Mouse (Mus musculus): ENCODE results near the gene D630003M21Rik.

Gene D630003M21Rik

DNA sequence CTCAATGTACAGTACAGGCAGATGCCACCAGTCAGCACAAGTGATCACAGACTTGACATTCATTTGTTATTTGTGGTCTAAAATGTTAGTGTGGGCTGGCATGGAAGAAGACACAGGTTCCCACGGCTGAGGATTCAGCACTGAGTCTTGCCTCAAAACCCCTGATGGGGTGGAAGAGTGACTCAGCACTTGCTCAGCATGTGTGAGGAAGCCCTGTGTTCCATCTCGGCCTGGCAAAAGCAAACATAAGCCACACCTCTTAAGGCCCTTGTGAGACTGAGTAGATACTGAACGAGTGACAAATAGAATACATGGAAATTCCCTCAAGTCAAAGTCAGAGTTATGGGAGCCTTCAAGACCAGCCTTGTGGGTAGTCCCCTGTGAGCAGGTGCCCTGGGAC lies 4.1 kb upstream of the D630003M21Rik start:
- DNase-seq = no peak

DNA sequence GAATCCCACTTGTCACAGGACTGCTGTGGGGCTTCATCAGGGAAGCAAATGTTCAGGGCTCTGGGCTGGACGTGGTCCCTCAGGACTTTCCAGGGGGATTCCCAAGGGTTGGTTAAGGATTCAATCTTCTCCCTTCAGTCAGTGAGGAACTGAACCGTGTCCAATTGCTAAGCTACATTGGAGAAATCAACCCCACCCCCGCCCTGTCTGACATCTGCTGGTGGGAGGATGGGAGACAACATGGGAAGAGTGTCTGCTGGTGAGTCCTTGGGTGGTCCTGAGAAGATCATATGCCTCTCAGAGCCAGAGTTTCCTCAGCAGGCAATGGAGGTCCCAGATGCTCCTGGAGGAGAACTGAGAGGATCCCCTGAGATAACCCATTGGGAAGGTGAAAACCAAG lies 3.4 kb upstream of the D630003M21Rik start:
- DNase-seq = no peak

DNA sequence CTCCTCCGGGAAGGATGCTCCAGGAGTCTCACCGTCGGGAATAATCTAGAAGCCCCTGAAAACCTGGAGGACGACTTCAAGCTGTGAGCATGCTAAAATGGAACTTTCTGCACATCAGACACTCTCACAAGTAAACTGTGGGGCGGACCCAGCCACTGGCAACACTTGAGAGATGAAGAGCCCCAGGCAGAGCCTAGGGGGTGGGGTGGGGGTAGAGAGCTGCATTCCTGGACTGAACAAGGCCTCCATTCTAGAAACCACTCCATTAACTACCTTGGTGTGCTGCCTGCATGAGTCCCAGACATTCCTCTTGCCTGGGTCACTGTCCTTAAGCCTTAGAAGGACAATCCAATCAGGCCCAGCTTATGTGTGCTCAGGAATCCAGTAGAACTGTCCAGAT lies 2.0 kb upstream of the D630003M21Rik start:
- DNase-seq = no peak

DNA sequence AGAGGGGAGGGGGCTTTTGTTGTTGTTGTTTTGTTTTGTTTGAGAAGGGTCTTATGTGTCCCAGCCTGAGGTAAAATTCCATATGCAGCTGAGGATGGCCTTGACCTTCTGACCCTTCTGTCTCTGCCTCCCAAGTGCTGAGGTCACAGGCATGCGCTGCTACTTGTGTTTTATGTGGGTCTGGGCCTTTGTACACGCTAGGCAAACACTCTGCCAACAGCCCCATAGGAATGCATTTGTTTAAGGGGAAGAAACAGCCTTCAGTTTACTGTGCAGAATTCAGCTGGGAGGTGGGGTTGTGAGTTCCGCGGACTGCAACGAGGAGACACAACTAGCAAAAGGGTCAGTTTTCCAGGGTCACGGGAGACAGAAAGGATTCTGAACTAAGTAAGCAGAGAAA lies 1.6 kb upstream of the D630003M21Rik start:
- DNase-seq = no peak

DNA sequence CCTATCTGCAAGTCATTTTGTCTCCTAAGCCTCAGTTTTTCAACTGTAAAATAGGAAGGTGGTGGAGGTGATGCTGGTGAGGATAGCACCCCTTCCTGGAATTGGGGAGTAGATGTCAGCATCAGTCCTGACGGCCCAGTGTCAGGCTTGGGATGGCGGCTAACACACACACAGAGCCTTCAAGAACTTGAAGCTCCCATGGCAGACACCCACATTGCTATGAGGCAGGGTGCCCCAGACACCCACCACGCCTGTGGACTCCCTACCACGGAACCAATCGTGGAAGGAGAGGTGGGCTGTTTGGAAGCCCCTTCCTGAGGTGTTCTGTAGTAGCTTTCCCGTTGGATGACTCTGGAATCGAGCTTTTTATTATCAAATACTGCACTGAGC lies 476 bp upstream of the D630003M21Rik start:
- DNase-seq = no peak

DNA sequence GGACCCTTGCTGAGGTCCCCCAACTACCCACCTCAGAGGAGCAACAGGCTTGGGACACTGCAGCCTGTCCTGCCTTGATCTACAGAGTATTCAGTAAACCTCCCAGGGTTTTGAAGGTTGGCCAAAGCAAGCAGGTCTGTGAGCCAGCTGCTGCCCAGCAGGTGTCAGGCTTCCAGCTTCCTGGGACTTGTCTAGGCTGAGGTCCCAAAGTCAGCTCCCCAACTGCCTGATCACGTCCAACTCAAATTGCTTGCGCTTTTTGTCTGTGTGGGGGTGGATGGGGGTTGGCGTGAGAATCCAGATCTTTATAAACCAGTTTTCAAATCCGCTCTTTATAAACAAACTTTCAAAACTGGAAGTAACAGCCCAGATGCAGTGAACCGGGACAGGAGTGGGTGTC lies 3.7 kb downstream of the D630003M21Rik start:
- DNase-seq = no peak

DNA sequence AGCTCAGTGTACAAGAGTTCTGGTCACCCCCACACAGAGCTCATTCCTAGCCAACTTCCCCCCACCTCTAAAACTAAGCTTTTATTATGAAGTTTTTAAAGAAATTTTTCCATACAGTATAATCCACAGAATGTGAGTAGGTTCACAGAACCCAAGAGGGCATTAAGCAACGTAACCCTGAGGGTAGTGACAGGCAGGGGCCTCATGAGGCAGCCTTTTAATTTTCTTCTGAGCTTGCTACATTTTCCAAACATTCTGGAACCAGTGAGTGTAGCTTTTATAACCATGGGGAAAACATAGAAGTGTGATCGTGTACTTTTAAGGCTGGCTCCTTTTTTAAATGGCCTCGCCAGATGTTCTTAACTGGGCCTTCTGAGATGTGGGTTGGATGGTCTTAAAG lies 5.5 kb downstream of the D630003M21Rik start:
- DNase-seq = no peak

DNA sequence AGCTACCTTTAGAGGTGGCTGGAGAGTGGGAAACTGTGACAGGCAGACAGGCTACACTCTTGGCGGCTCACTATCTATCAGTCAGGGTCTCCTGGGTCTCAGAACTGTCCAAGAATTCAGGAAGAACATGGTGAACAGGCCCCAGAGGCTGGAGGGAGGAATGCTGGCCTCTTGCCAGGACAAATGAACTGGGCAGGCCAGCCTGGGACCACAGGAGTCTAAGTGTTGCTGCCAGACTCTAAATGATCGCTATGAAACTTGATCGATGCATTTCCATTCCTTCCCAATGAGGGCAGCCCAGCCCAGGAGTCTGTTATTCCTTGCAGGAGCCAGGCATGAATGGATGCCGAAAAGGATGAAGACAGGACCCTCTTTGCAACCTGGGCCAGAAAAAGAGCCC lies 6.4 kb downstream of the D630003M21Rik start:
- no peak for DNase-seq

DNA sequence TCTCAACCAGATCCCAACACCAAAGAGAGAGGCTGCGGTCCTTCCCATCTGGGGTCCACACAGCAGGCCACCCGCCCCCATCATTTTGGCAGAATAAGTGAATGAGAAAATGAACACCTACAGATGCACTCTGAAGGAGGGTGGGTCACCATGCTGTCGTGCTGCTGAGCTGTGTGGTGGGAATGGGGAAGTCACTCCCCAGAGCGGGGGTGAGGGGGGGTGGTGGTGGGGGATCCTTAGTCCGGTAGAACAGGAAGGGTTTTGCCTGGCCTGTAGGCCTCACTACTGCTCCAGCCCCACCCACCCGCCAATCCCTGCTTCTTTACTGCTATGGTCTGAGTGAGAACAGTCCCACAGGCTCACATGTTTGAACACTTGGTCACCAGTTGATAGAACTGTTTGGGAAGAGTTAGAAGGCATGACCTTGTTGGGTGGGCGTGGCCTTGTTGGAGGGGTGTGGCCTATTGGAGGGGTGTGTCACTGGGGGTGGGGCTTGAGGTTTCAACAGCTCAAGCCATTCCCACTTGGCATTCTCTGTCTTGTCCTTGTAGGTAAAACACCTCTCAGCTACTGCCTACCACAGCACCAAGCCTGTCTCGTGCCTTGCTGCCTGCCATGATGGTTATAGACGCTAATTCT lies 7.5 kb downstream of the D630003M21Rik start:
- no peak for DNase-seq

DNA sequence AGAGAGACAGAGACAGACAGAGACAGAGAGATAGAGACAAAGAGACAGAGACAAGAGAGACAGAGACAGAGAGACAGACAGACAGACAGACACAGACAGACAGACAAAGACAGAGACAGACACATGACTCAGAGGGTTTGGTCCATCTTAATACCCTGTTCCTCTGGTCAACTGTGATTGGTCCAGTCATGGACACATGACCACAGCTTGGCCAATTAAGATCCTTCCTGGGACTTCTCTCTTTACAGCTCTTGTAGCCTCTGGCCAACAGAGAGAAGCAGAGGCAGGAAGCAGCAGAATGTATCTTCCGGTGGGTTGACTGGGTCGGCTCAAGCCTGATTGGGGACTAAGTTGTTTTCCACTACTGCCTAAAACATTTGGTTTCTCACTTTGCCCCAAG lies 9.5 kb downstream of the D630003M21Rik start:
- no peak for DNase-seq

DNA sequence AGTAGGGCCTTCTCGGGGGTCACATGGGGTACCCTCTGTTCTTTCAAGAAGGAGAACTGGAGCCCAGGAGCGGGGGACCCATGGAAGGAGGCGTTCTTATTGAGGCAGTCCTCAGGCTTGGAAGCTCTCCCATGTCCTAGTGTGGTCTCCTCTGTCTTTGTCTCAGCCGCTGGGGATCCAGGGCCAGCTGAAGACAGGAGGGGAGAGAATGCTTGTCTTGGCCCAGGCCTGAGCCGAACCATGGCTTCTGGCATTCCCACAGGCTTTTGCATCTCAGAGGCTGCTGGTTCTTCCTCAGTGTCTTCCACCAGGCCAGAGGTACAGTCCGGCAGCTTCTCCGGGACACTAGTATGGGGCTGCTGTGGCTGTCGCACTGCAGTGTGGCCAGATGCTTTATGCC lies 12.5 kb downstream of the D630003M21Rik start:
- DNase-seq = no peak

DNA sequence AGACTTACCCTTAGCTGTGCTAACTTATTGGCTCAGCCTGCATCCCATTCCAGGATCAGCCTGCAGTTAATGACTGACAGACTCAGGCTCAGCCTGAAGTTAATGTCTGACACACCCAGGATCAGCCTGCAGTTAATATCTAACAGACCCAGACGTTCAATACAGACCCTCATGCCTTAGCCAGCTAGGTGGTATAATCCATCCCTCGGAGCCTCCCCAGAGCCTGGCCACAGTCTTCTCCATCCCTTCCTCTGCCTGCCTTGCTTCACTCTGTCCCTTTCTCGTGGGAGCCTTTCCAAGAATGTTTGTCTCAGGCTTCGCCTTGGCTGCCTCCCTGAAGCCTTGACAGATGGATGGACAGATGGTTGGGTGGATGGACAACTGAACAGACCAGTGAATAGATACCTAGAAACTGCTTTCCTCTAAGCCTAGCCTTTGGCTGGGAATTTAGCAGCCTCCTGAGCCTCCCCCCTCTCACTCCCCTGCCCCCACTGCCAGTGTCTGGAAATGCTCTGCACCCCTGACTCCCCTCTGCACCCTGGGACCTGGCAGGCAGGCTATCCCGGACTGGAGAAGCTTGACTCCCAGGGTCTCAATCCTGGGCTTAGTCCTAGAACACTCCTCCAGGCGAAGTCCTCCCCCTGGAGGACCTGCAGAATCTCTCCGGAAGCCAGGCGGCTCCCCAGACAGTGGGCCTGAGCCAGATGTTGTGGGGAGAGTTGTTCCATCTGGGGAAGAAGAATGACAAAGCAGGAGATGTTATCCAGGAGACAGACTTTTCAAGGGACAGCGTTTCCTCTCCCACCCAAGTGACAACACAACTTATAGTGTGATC lies 13.5 kb downstream of the D630003M21Rik start:
- peak; percentile 88 to 96 for DNase-seq

DNA sequence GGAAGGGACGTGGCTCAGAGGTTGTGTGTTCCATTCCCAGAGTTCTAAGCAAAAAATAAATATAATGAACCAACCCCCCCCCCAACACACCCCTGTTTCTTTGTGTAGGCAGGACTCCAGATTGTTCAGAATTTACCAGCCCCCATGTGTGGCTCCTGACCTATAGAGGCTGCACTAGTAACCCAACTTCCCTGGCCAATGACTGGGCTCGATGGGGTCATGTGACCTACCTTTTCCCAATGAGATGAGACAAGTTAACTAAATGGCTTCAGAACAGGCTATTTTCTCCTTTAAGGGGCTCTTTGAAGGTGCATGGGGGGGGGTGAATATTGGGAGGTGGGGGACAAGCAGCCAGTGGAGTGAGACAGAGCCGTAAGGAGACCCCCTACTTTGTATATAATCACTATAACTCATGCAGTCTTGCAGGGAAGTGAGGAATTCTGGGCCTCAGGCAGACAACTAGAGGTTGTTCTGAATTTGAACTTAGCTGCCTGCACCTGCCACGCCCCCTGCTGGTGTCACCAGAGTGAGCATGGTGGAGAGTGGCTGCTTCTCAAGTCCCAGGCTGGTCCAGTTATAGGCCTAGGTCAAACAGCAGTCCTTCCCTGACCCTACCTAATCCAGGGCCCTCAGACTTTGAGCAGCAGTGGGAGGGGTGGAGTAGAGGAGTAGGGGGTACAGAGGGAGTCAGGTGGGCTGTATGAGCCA lies 17.1 kb downstream of the D630003M21Rik start:
- DNase-seq = peak in 1 of 2 experiments; percentile 31

DNA sequence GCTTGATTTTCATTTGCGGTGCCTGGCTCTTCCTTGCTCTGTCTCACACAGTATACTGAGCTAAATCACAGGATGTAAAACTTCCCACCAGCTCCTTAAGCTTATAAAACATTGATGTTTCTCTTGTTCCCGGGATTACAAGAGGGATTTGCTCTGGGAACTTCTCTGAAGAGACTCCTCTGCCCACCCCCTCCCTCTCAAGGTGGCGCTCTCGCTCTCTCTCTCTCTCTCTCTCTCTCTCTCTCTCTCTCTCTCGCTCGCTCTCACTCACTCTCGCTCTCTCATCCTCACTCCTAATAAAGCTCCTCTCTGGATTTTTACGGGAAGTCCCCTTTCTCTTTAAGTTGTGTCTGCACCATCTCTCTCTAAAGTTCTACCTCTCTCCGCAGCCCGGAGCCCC lies 18.1 kb downstream of the D630003M21Rik start:
- no peak for DNase-seq

DNA sequence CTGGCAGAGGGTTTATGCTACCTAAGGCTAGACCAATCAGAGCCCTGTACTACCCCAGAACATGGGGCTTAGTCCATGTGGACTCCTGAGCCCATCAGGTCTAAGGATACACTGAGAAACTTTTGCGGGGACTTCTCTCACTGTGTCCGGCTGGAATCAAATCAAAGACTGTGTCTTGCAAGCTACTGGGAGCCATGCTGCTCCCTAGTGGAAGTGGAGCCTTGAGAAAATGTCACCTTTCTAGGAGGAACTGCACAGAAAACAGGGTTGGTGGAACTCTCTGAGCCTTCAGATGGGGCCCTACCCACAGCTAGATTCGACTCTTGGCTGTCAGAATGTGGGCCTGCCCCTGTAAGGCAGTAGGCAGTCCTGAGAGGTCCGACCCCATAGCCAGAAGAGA lies 18.5 kb downstream of the D630003M21Rik start:
- peak; percentile 52 to 68 for DNase-seq

DNA sequence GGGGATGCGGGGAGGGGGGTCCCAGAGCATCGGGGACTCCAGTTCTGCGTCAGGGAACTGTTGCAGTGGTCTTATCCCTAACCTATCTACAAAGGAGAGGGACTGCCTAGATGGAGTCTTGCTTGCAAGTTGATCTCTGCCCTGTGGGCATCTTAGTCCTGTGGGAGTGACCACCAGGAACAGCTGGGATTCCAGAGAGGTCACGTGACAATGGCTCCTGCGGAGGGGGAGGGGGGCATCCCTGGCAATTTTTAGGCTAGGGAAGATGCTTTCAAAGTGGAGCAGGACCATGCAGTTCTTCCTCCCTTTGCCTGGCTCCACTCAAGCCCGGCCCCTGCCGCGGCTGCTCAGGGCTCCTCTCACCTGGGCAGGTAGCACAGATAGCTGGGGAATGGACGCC lies 19.2 kb downstream of the D630003M21Rik start:
- no peak for DNase-seq

DNA sequence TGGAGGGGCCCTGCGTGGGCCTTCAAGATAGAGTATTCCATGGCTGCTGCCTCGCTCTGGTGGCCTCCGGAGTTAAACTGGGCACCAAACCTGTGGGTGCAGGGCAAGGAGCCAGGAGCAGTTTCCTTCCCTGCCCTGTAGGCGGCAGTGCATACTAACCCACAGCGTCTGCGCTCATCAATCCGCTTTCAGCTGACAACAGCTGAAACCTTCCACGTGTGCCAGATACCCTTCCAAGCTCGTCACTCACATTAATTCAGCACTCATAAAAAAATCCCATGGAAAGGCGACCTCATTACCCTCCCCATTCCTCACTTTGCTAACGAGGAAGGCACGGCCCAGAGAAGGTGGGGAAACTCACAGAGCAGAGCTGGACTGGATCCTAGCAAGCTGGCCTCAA lies 21.2 kb downstream of the D630003M21Rik start:
- peak; percentile 79 to 92 for DNase-seq

DNA sequence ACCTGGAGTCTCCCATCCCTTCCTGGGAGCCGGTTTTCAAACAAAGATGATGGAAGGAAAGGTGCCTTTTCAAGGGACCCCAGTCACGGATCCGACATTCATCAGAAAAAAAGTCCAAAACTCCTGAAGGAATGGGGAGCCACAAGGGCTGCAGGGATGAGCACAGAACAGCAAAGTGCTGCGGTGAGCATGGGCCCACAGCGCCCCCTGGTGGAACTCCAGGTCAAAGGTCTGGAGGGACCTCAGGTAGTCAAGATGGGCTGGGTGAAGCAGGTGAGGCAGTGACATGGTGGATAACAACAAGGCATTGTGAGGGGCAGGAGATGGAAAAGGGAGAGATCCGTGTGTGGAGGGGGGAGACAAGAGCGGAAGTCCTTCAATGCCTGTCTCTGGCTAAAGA lies 24.9 kb downstream of the D630003M21Rik start:
- peak; percentile 81 to 89 for DNase-seq

DNA sequence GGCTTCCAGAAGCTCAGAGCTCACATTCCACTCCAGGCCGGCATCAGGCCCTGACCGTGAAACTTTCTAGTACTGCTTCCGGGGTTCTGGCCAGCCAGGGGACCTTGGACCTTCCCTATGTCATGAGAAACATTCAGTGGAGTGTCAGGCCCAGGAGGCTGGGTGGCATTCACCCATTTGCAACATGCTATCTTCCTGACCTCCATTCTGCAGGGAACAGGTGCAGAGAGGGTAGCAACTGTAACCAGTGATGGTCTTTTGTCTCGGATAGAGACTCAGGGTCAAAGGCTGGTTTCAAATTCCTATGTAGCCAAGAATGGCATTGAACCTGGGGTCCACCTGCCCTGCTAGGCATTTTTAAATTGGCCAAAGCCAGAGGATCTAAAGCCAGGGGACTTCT lies 25.3 kb downstream of the D630003M21Rik start:
- DNase-seq = no peak

DNA sequence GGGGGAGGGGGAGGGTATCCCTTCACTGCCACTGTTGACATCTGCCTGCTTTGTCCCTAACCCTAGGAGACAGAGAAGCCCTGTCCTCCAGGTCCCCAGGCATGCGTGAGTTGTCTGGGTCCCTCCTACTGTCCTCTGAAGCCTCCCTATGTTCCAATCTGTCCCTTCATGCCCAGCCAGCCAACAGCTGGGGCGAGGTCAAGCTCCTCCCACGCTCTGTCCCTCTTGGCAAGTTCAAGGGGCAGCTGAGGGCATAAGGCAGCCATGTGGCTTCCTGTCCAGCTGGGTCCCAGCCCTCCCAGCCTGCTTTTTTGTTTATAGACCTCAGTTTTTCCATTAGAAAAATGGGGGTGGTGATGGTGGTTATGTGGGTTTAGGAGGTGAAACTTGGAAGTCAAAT lies 29.7 kb downstream of the D630003M21Rik start:
- DNase-seq = no peak

DNA sequence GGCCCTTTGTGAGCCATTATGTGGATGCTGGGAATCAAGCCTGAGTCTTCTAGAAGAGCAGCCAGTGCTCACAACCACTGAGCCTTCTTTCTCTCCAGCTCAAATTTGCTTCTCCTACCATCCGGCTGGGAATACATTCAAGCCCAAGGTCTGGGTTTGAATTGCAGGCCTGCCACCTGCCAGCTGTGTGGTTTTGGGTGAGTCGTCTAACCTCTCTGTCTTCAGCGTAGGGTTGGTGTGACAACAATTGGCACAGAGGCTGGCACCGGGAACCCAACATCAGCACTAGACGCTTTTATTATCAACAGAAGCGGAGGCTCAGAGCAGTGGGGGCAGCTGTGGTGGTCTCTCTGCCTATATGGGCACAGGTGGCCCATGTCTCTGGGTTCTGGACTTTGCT lies 30.2 kb downstream of the D630003M21Rik start:
- DNase-seq = no peak

DNA sequence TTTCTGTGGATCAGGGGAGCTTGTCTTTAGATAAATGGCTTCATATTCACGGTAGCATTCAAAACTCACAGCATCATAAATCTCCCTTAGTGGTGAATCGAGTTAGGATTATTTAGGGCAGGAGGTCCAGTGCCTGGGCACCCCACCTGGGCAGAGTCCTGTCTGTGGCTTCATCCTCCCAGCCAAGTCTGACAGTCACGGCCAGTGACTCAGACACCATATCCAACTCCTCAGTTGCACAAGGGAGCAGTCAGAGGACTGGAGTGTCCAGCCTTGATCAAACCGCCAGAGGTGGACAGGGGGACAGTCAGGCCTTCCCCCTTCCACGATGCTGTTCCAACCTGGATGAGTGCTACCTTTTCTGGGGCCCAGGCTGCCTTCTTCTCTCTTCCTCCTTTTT lies 31.1 kb downstream of the D630003M21Rik start:
- DNase-seq = no peak

DNA sequence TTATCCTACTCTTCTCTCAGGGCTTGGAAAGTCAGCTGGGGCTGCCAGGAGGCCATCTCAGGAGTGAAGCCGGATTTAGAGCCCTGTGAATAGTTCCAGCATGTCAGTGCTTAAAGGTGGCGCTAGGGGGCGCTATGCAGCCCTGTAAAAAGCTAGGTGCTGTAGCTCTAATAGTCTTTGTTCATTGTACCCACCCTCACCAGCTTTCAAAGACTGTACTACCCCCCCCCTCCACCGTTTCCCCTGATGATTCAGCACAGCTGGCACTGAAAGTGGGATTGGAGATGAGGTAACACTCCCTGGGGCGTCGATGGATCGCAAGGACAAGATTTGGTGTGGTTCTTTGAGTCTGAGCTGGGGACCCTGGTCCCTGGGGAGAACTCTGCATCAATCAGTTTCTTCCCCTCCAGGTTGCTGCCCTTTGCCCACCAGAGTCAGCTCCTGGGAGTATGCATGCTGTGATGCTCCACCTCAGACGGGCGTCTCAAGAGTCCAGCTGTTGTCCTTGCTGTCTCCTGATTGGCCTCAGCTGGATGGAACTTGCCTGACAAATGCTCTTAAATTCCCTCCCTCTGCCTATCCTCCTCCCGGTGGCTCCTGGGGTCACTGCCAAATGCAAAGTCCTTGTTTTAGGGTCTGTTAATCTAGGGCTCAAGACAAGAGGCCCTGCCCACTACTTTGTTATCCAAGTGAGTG lies 33.9 kb downstream of the D630003M21Rik start:
- DNase-seq = peak in 1 of 2 experiments; percentile 45
